Mouse (Mus musculus): Measurements from ENCODE around the gene Fam181b. TPM values are rescaled to one million over a fixed set of nuclear protein-coding genes. Genes with fewer than 3 reads are reported as not detected.

Fam181b gene
- polyA plus RNA-seq, 1 experiment = not detected

DNA sequence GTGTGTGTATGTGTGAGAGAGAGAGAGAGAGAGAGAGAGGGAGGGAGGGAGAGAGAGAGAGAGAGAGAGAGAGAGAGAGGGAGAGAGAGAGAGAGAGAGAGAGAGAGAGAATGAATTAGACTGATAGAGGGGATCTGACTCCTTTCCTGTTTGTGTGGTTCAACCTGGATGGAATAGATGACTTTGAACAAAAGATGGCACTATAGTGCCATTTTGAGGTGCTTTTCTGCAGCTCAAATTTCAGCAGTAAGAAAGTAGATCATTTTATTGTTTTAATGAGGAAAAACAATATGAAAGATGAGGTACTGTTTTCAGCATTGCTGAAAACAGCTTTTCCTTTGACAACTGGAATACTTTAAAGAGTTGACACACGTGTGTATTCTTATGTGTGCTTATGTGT lies 37.9 kb downstream of the Fam181b start:
- Histone ChIP-seq H3K4me3 (ENCODE audit: insufficient read depth, low read length) (no peak overlapping the region), H3K27ac (ENCODE audit: insufficient read depth, low read depth, low read length) (no peak overlapping the region), H3K4me1 (ENCODE audit: control insufficient read depth, insufficient read depth, low read length) (no peaks in the 10 kb centered on the region)
- TF ChIP-seq POLR2A (IDR thresholded peaks at IDR 0.05; ENCODE audit: borderline replicate concordance, low read depth, low read length) (no peak), CTCF (IDR thresholded peaks at IDR 0.05; ENCODE audit: low read depth, low read length) (no peak)

DNA sequence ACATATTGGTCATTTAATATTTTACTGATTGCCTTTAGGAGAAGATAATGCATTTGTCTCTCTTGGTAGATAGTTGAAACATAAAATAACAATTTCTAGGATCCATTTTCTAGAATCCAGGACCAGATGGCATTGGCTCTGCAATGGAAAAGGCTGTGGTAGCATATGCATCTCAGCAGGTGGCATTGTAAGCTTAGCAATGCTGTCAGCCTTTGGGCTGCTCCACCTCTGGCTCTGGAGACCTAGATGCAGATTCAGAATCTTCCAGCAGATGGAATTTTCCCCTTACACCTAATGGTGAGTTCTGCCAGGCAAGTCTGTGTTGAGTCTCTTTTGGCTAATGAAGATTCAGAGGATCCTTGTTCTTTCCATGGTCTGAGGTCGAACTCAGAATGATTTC lies 44.3 kb downstream of the Fam181b start:
- H3K4me3 ChIP-seq (ENCODE audit: insufficient read depth, low read length) = no peak overlapping the region
- TF ChIP-seq POLR2A (IDR thresholded peaks at IDR 0.05; ENCODE audit: borderline replicate concordance, low read depth, low read length) = no peak
- TF ChIP-seq CTCF (IDR thresholded peaks at IDR 0.05; ENCODE audit: low read depth, low read length) = no peak
- no peaks in the 10 kb centered on the region for H3K4me1 ChIP-seq (ENCODE audit: control insufficient read depth, insufficient read depth, low read length)
- no peak overlapping the region for H3K27ac ChIP-seq (ENCODE audit: insufficient read depth, low read depth, low read length)

Other genes with a start within 250 kb of the Fam181b start
- 2.7 and 4.1 TPM in 2 replicates for gene Ddias, start 205.6 kb upstream of the Fam181b start, polyA plus RNA-seq (2012; ENCODE audit: insufficient read depth, insufficient read length, missing spikeins)
- gene Prcp, start 205.4 kb upstream of the Fam181b start, polyA plus RNA-seq (2012; ENCODE audit: insufficient read depth, insufficient read length, missing spikeins) = 143 and 146 TPM in 2 replicates